Mouse (Mus musculus): ENCODE measurements at regions not wholly inside any gene's neighbourhood (a gene's known extent, or its start where the extent isn't known, plus 50 kb on each side); places are given as distances from the start of the nearest gene placed in this dataset.

GRCm38 (mm10) chr7:36914261-36914660 is 216.3 kb downstream of the Tshz3 start:
- TF ChIP-seq CTCF (IDR thresholded peaks at IDR 0.05; ENCODE audit: low read depth, low read length), result no peak
- no peak for TF ChIP-seq POLR2A (IDR thresholded peaks at IDR 0.05; ENCODE audit: extremely low read depth, insufficient read depth, low read length)

All from liver, adult 2 months (tissue).